Mouse (Mus musculus): ENCODE results near the gene Slc29a1.
A peak's percentile ranks its signal among the peaks of the same experiment; 100 is the strongest.

- TF ChIP-seq CTCF (IDR thresholded peaks at IDR 0.05; ENCODE audit: low read depth) (no peak), EP300 (optimal IDR thresholded peaks at IDR 0.05) (peak; percentile 46)
Observed at GRCm38 (mm10) chr17:45580958-45581477, 18.4 kb downstream of the Slc29a1 start.

Data from stomach, postnatal 0 days (tissue).